ENCODE assay signal across 12 mouse cellular contexts in the genomic region with DNA sequence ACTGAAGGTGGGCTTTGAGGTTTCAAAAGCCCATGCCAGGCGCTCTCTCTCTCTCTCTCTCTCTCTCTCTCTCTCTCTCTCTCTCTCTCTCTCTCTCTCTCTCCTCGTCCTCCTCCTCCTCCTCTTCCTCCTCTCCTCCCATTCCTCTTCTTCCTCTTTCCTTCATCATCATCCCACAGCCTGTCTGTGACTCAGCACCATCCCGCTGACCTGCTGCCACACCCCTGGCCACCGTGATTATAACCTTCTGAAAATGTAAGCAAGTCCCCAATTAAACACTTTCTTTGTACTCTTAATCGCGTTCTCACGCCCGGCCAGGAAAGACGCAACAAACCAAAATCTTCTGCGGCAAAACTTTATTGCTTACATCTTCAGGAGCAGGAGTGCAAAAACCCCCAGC. TPM values are rescaled to one million over a fixed set of nuclear protein-coding genes. Genes with fewer than 3 reads are reported as not detected.
DNase-seq lines count a peak whose midpoint lies in the region; ATAC-seq and TF ChIP-seq lines count a peak whose summit lies in the region.
"Not testable (repeated sequence)": the region's sequence is repeated elsewhere in the genome, so short reads cannot be mapped to it uniquely, and the experiment has no call there.
"Had no signal": no experiment of that assay in that cellular context is flagged by ENCODE, and none has a peak within 500 bp of the region (broad histone marks: within the 10 kb centered on the region; RNA-seq: fewer than 3 reads in every experiment).

No protein-coding gene starts in this region.

- DNase-seq in CD4-positive, CD25-positive, alpha-beta regulatory T cell, adult 2 months (ENCODE audit: low read depth, low spot score), result peak; percentile 2
- not testable (repeated sequence) for DNase-seq in embryonic facial prominence, embryonic 11.5 days (ENCODE audit: low spot score); liver, embryonic 14.5 days (ENCODE audit: low read depth in 3 of 3, low spot score in 3 of 3)
- peak; percentile 0 for DNase-seq in forebrain, postnatal 0 days

- not testable (repeated sequence) for H3K27ac ChIP-seq in embryonic facial prominence, embryonic 11.5 days (replicated peaks; ENCODE audit: low read depth, low read length); forebrain, postnatal 0 days (ENCODE audit: low read depth, low read length); hindbrain, embryonic 12.5 days; kidney, embryonic 15.5 days; liver, embryonic 14.5 days; midbrain, embryonic 12.5 days (replicated peaks); olfactory bulb, adult 2 months (ENCODE audit: insufficient read depth, low read depth, low read length)

- not testable (repeated sequence) for H3K9me3 ChIP-seq in embryonic facial prominence, embryonic 11.5 days (replicated peaks; ENCODE audit: control insufficient read depth, low read length); forebrain, postnatal 0 days (ENCODE audit: low read length); hindbrain, embryonic 12.5 days (replicated peaks); kidney, embryonic 15.5 days (replicated peaks); liver, embryonic 14.5 days (ENCODE audit: control insufficient read depth, low read length); midbrain, embryonic 12.5 days

- TF ChIP-seq EP300 in liver, embryonic 14.5 days (IDR thresholded peaks at IDR 0.05; ENCODE audit: low read depth), result not testable (repeated sequence)

- H3K27me3 ChIP-seq in embryonic facial prominence, embryonic 11.5 days (ENCODE audit: control insufficient read depth, insufficient read depth, low read length); forebrain, postnatal 0 days (ENCODE audit: insufficient read depth, low read length); hindbrain, embryonic 12.5 days; kidney, embryonic 15.5 days; liver, embryonic 14.5 days (ENCODE audit: control insufficient read depth, insufficient read depth, low read length); midbrain, embryonic 12.5 days: not testable (repeated sequence)

- ATAC-seq in embryonic facial prominence, embryonic 11.5 days (replicated peaks; ENCODE audit: insufficient number of reproducible peaks, low FRiP score, low TSS enrichment, low read depth); forebrain, postnatal 0 days; kidney, embryonic 15.5 days (replicated peaks; ENCODE audit: low FRiP score): not testable (repeated sequence)
- ATAC-seq in hindbrain, embryonic 12.5 days (ENCODE audit: low FRiP score), result peak; percentile 72
- peak; percentile 41; the same call in 1 of the 2 replicates for ATAC-seq in liver, embryonic 14.5 days (ENCODE audit: insufficient read depth)
- ATAC-seq in midbrain, embryonic 12.5 days (ENCODE audit: low FRiP score, low read depth), result peak; percentile 71

- H3K9ac ChIP-seq in embryonic facial prominence, embryonic 11.5 days (replicated peaks; ENCODE audit: low read length), result peak overlapping the region; percentile 37
- H3K9ac ChIP-seq in forebrain, postnatal 0 days, result peak overlapping the region; percentile 33; the same call in 1 of the 2 replicates
- peak overlapping the region; percentile 13; the same call in 1 of the 2 replicates for H3K9ac ChIP-seq in hindbrain, embryonic 12.5 days
- not testable (repeated sequence) for H3K9ac ChIP-seq in kidney, embryonic 15.5 days; liver, embryonic 14.5 days (replicated peaks)
- H3K9ac ChIP-seq in midbrain, embryonic 12.5 days (replicated peaks), result peak overlapping the region; percentile 54

- 18% methylated on average over 10 of the region's 10 CpGs for WGBS in embryonic facial prominence, embryonic 11.5 days
- 7% methylated on average over 10 of the region's 10 CpGs for WGBS in forebrain, postnatal 0 days
- 15% methylated on average over 9 of the region's 10 CpGs for WGBS in hindbrain, embryonic 12.5 days
- 14% methylated on average over 10 of the region's 10 CpGs for WGBS in kidney, embryonic 15.5 days
- WGBS in liver, embryonic 14.5 days (ENCODE audit: insufficient replicate concordance), result 20% methylated on average over 10 of the region's 10 CpGs
- 12% methylated on average over 10 of the region's 10 CpGs for WGBS in midbrain, embryonic 12.5 days
- WGBS in olfactory bulb, adult 2 months, result 5% methylated on average over 9 of the region's 10 CpGs

- H3K4me2 ChIP-seq in embryonic facial prominence, embryonic 11.5 days (ENCODE audit: low read depth, low read length), result peak overlapping the region; percentile 50
- peak overlapping the region; percentile 49 for H3K4me2 ChIP-seq in forebrain, postnatal 0 days (ENCODE audit: low read depth)
- H3K4me2 ChIP-seq in hindbrain, embryonic 12.5 days (replicated peaks), result peak overlapping the region; percentile 56
- H3K4me2 ChIP-seq in kidney, embryonic 15.5 days, result peak overlapping the region; percentile 61
- peak overlapping the region; percentile 50 for H3K4me2 ChIP-seq in liver, embryonic 14.5 days (ENCODE audit: low read depth)
- H3K4me2 ChIP-seq in midbrain, embryonic 12.5 days (replicated peaks), result peak overlapping the region; percentile 64

- H3K4me1 ChIP-seq in embryonic facial prominence, embryonic 11.5 days (ENCODE audit: control insufficient read depth, insufficient read depth, low read length); forebrain, postnatal 0 days (ENCODE audit: insufficient read depth); hindbrain, embryonic 12.5 days; kidney, embryonic 15.5 days; liver, embryonic 14.5 days (replicated peaks; ENCODE audit: control insufficient read depth in 2 of 2, insufficient read depth in 2 of 2, low read length in 1 of 2); midbrain, embryonic 12.5 days; olfactory bulb, adult 2 months (ENCODE audit: control insufficient read depth, insufficient read depth, low read length): not testable (repeated sequence)

- H3K36me3 ChIP-seq in embryonic facial prominence, embryonic 11.5 days (replicated peaks; ENCODE audit: control insufficient read depth, insufficient read depth, low read depth, low read length); forebrain, postnatal 0 days (ENCODE audit: insufficient read depth); hindbrain, embryonic 12.5 days; kidney, embryonic 15.5 days; liver, embryonic 14.5 days (replicated peaks; ENCODE audit: control insufficient read depth, insufficient read depth, low read depth); midbrain, embryonic 12.5 days: not testable (repeated sequence)

- not testable (repeated sequence) for TF ChIP-seq CTCF in forebrain, postnatal 0 days (IDR thresholded peaks at IDR 0.05; ENCODE audit: low read depth); liver, embryonic 14.5 days (IDR thresholded peaks at IDR 0.05; ENCODE audit: low read depth); olfactory bulb, adult 2 months (IDR thresholded peaks at IDR 0.05; ENCODE audit: insufficient read depth, low read depth, low read length)

- TF ChIP-seq POLR2A in olfactory bulb, adult 2 months (IDR thresholded peaks at IDR 0.05; ENCODE audit: insufficient read depth, low read depth, low read length), result not testable (repeated sequence)

- peak overlapping the region; percentile 24 for H3K4me3 ChIP-seq in embryonic facial prominence, embryonic 11.5 days (ENCODE audit: low read depth, low read length)
- H3K4me3 ChIP-seq in forebrain, postnatal 0 days (ENCODE audit: low read depth, low read length), result peak overlapping the region; percentile 34
- H3K4me3 ChIP-seq in hindbrain, embryonic 12.5 days, result peak overlapping the region; percentile 33
- peak overlapping the region; percentile 42 for H3K4me3 ChIP-seq in kidney, embryonic 15.5 days (replicated peaks)
- H3K4me3 ChIP-seq in liver, embryonic 14.5 days (ENCODE audit: insufficient read depth in 1 of 2, low read depth in 2 of 2, low read length in 2 of 2), result peak overlapping the region; percentile 16 to 19; a peak in 1 of 4 replicates
- peak overlapping the region; percentile 43 for H3K4me3 ChIP-seq in midbrain, embryonic 12.5 days
- peak overlapping the region; percentile 47 for H3K4me3 ChIP-seq in olfactory bulb, adult 2 months (ENCODE audit: insufficient read depth, low read depth, low read length)

RNA-seq across cellular contexts. Expression of gene Cyp4a12a, which starts 18.1 kb away (rescaled TPM):
- not detected in 2 replicates for polyA plus RNA-seq in embryonic facial prominence, embryonic 11.5 days (2014; fragmentation: Nextera tagmentation; extraction: Ambion mirVana)
- total RNA-seq in forebrain, postnatal 0 days (2014; rRNA removed), result not detected in 2 replicates
- polyA plus RNA-seq in forebrain, postnatal 0 days (2015; fragmentation: Nextera tagmentation; extraction: Ambion mirVana), result not detected in 2 replicates
- polyA plus RNA-seq in hindbrain, embryonic 12.5 days (2016; fragmentation: Nextera tagmentation; extraction: Ambion mirVana), result not detected in 2 replicates
- polyA plus RNA-seq in kidney, embryonic 15.5 days (2015; fragmentation: Nextera tagmentation; extraction: Ambion mirVana), result 0.21 TPM in 1 of 2 replicates, not detected in the other
- polyA plus RNA-seq in liver, embryonic 14.5 days (2012; rRNA removed), result 0.01 TPM in 1 of 2 replicates, not detected in the other
- polyA plus RNA-seq in liver, embryonic 14.5 days (2014; fragmentation: Nextera tagmentation; extraction: Ambion mirVana), result 0.05 TPM in 1 of 2 replicates, not detected in the other
- polyA plus RNA-seq in midbrain, embryonic 12.5 days (2016; fragmentation: Nextera tagmentation; extraction: Ambion mirVana), result not detected in 2 replicates
- not detected in 2 replicates for polyA plus RNA-seq in olfactory bulb, adult 2 months (2012; ENCODE audit: insufficient read depth, insufficient read length, low replicate concordance, missing spikeins)
- total RNA-seq: gastrocnemius, postnatal 25 days; hematopoietic stem cell, adult 5-6 weeks; left cerebral cortex, adult 8-10 months had no signal

RNA-seq across cellular contexts. Expression of gene Cyp4a29, which starts 38.9 kb away (rescaled TPM):
- polyA plus RNA-seq in embryonic facial prominence, embryonic 11.5 days (2014; fragmentation: Nextera tagmentation; extraction: Ambion mirVana), result not detected in 2 replicates
- not detected in 2 replicates for total RNA-seq in forebrain, postnatal 0 days (2014; rRNA removed)
- not detected in 2 replicates for polyA plus RNA-seq in forebrain, postnatal 0 days (2015; fragmentation: Nextera tagmentation; extraction: Ambion mirVana)
- not detected in 2 replicates for polyA plus RNA-seq in hindbrain, embryonic 12.5 days (2016; fragmentation: Nextera tagmentation; extraction: Ambion mirVana)
- not detected in 2 replicates for polyA plus RNA-seq in kidney, embryonic 15.5 days (2015; fragmentation: Nextera tagmentation; extraction: Ambion mirVana)
- not detected in 2 replicates for polyA plus RNA-seq in liver, embryonic 14.5 days (2012; rRNA removed)
- polyA plus RNA-seq in liver, embryonic 14.5 days (2014; fragmentation: Nextera tagmentation; extraction: Ambion mirVana), result not detected in 2 replicates
- not detected in 2 replicates for polyA plus RNA-seq in midbrain, embryonic 12.5 days (2016; fragmentation: Nextera tagmentation; extraction: Ambion mirVana)
- polyA plus RNA-seq in olfactory bulb, adult 2 months (2012; ENCODE audit: insufficient read depth, insufficient read length, low replicate concordance, missing spikeins), result not detected in 2 replicates
- total RNA-seq: ES-E14; gastrocnemius, postnatal 25 days; hematopoietic stem cell, adult 5-6 weeks; left cerebral cortex, adult 8-10 months had no signal
